Mouse (Mus musculus): Measurements from ENCODE around the gene Nomo1. TPM values are rescaled to one million over a fixed set of nuclear protein-coding genes. Genes with fewer than 3 reads are reported as not detected.
A peak's percentile ranks its signal among the peaks of the same experiment; 100 is the strongest.

The Nomo1 gene
- 10 to 100 TPM; 53.4 to 57.7 TPM for total RNA-seq (2021)
- long read RNA-seq, experiment 1, full-length matches to known transcripts, result 6 of 18 reads
- long read RNA-seq, experiment 1, partial matches to known transcripts, result 11 of 18 reads
- long read RNA-seq, experiment 1, other reads (novel, unspliced or antisense), result 1 of 18 reads
- long read RNA-seq, experiment 2, full-length matches to known transcripts, result 19 of 49 reads
- long read RNA-seq, experiment 2, partial matches to known transcripts, result 21 of 49 reads
- long read RNA-seq, experiment 2, other reads (novel, unspliced or antisense), result 9 of 49 reads

DNA sequence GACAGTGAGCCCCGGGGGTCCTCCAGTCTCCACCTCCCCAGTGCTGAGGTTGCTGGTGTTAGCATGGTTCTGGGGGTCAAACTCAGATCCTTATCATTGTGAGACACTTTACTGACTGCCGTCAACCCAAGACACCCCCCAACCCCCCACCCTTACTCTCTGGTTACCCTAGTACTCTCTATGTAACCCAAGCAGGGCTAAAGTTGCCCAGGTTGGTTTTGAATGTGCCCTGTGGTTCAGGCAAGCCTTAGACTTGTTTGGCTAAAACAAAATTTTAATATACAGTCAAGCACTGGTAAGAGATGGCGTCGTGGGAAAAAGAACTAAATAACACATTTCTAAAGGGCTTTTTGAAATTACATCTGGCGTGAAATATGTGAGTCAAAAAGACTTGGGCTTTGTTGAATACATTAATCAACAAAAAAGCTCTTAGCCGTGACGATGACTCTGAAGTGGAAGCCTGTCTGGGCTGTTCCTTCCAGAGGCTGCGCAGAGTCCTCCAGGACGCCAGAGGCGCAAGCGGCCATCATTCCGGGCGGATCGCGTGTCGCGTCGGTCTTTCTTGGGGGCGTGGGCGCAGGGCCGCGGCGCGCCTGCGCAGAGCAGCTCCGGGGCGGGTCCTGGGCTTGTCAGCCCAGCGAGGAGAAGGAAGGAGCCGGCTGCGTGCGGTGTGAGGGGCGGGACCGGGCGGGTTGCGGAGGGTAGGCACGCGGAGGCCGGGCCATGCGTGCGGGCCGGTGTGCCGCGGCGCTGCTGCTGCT is at the start of gene Nomo1:
Nomo1 (plus strand) TSS at position 590 of the 761 bp plus-strand sequence.
- DNase-seq (ENCODE audit: low spot score in 2 of 2), result peak; percentile 93 to 94

DNA sequence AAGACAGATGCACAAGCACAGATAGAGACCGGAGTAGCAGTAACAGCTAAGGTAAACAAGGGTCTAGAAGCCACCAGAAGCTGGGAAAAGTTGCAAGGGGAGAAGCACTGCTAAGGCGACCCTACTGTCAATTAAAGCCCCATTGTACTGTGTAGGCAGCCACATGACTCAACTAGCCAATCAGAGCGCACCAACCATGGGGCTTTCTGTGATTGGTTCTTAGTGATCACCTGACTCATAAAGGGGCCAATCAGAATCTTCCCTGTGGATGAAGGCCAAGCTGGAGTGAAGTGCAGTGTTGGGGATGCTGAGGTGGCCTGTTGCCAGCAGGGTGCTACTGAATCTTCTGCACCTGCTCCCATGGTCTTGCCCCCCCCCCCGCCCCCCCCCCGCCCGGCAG is 46.6 kb upstream of the Nomo1 start:
- no peak for DNase-seq (ENCODE audit: low spot score in 2 of 2)

DNA sequence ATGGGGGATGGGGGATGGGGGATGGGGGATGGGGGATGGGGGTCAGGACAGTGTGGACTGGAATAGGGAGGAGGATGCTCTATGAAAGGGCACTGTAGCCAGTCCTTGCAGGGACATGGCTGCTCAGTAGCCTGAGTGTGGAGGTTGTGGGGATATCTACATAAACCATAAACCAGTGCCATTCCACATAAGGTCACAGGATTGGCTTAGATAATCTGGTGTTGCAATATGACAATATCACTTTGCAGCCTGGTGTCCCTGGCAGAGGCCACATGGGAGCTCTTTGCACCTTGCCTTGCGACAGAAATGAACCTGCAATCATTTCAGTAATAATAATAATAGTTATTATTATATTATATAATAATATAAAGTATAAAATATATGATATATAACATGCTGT is 45.2 kb upstream of the Nomo1 start:
- DNase-seq (ENCODE audit: low spot score in 2 of 2), result no peak

DNA sequence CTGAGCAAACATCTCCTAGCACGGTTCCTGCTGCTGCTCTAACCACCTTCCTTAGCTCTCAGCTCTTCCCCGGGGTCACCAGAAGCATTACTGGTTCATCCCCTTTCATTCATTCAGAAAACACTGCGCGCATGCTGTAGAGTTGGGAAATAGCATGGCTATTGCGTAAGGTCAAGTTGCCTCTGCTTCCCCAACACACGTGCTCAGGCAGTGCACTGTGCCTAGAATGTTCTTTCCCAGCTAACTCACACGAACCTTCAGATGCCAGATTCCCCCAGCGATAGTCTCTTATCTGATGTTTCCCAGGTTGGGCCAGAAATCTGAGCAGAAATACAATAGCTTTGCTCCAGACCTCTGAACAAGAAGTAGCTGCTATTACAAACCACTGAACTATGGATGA is 41.0 kb upstream of the Nomo1 start:
- no peak for DNase-seq (ENCODE audit: low spot score in 2 of 2)

DNA sequence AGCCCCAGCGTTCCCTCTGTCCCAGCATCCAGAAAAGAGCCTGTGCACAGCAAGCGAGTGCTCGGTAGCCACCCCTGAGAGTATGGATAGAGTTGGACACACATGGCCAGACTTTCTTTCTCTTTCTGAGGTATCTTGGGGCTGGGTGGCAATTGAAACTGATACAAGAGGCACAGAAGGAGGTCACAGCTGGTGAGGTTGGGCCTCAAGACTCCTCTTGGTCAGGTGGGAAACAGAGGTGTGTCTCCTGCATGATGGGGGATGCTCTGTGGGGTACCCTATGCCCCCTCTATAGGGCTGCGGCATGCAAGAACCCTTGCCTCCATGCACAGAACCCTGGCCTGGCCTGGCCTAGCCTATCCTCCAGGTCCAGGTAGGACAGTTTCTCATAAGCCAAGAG is 32.9 kb upstream of the Nomo1 start:
- no peak for DNase-seq (ENCODE audit: low spot score in 2 of 2)

DNA sequence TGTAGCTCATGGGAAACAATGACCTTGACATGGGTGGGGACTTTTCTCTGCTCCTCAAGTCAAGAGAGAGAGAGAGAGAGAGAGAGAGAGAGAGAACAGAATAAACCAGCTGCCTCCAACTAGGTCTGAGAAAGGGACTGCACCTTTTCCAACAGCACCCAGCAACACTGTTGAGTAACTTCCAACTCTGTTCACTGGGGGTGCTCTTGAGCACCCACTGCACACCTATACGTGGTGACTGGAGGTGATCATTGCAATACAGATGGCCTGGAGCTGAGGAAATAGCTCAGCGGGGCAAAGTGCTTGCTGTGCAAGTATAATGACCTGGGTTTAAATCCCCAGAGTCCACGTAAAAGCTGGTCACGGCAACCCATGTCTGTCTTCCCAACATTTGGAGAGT is 30.8 kb upstream of the Nomo1 start:
- DNase-seq (ENCODE audit: low spot score in 2 of 2), result no peak

DNA sequence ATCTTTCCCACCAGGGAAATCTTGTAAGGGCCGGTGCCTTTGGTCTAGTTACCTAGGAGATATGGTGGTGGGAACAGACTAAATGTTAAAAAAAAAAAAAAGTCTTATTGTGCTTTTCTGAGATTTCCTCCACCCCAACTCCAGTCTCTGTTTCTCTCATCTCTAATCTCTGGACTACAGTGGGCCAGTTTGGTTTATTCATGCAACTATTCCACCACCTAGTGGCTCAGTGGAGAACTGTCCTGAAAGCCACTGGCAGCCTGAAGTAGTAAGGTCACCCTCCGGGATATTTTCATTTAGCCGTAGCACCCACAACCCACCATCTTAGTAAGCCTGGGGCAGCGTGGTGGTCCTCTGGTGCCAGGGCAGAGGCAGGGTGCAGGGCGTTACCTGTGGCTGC is 23.9 kb upstream of the Nomo1 start:
- peak; percentile 22 to 24 for DNase-seq (ENCODE audit: low spot score in 2 of 2)

DNA sequence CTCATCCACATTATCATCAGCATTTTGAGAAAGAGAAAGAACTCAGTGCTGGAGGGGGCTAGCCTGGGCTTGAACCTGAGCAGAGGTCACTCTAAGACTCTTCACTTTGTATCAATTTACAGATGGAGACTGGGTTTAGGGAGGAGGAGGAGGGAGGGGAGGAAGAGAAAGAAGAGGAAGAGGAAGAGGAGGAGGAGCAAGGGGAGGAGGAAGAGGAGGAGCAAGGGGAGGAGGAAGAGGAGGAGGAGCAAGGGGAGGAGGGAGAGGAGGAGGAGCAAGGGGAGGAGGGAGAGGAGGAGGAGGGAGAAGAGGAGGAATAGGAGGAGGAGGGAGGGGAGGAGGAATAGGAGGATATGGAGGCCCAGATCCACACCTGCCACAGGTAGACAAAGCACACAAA is 21.4 kb upstream of the Nomo1 start:
- no peak for DNase-seq (ENCODE audit: low spot score in 2 of 2)

DNA sequence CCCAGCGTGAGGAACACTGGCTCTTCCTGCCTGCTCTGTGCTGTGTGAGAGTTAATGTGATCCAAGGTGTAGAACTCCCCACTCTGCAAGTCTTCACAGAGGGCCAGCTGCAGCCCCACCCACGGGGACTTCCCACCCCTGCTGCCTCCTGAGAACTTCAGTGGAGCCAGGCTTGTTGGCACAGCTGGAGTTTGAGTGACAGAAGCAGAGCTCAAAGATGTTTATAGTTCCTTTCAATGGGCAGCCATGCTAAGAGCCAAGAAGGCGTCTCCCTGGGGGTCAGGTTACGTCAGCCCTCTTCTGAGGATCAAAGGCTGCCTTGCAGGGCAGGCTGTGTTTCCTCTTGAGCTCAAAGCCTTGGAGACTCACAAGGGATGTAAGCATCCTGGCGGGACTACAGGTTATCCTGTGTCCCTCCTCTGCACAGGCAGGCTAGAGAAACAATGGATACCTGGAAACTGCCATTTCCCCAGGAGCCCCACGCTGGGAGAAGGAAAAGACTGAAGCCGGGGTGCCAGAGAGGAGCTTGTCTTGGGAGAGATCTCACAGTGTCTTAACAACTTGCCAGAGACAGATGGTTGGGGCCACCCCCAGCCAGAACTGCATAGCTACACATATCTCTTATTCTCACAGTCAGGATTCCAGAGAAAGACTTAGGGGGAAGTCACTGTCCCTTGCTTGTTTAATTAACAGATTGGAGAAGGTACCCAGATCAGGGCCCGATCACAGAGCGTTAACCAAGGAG is 20.1 kb upstream of the Nomo1 start:
- no peak for DNase-seq (ENCODE audit: low spot score in 2 of 2)

DNA sequence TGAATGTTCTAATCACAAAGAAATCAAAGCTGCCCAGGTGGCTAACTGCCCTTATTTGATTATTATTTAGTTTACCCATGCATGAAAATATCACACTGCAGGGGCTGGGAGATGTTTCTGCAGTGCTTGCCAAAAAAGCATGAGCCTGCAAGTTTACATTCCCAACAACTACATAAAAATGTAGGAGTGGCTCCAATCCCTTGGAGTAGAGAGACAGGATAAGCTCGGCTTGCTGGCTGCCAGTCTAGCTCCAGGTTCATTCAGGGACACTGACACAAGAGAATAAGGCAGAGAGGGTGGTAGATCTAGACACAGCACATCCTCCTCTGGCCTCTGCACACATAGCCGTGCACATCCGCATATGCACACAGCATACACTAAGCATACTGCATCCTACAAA is 13.9 kb upstream of the Nomo1 start:
- no peak for DNase-seq (ENCODE audit: low spot score in 2 of 2)

DNA sequence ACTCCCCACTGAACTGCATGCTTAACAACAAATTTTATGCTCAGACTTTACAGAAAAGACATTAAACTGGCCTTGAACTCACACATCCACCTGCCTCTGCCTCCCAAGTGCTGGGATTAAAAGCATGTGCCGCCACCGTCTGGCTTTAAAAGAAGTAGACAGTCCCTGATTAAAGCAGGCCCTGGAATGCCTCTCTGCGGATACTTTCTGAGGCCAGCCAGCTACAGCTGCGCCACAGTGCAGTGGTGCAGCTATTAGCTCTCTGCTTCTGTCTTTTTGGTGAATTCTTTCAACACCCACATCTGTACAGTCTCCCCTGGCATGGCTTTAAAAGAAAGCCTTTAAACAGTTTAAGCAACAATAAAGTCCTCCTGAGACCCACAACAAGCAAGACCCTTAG is 11.5 kb upstream of the Nomo1 start:
- no peak for DNase-seq (ENCODE audit: low spot score in 2 of 2)

DNA sequence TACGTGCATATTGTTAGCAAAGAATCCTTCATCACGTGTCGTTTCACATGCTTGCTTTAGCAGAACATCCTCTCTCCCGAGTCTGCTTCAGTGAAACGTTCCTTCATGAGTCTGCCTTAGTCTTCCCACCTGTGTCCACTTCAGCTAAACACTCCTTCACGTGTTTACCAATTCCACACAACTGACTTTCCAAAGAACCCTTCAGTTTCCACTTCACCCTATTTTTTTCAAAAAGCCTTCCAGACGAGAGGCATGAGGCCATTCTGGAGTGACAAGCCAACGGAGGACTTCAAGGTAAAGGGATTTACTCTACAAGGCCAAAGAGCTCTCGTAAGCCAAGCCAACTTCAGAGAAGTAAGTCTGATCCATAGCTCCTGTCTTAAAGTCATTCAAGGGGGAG is 8.1 kb upstream of the Nomo1 start:
- no peak for DNase-seq (ENCODE audit: low spot score in 2 of 2)

DNA sequence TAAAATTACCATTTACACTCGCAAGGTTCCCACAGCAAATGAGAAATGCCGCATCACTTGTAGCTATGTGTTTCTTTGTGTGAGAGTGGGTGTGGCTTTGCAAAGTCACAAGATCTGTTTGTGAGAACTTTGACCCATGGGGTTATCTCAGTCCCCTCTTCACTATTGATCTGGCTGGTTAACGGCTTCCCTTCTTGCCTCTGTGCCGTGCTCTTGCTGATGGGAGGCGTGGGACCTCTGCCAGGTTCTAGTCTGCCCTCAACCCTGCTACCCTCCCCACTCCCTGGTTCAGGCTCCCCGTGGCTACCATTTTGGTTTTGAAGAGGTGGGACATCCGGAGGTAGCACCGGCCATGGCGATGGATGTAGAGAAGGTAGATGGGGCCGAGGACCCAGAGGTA is 4.8 kb upstream of the Nomo1 start:
- DNase-seq (ENCODE audit: low spot score in 2 of 2), result no peak

DNA sequence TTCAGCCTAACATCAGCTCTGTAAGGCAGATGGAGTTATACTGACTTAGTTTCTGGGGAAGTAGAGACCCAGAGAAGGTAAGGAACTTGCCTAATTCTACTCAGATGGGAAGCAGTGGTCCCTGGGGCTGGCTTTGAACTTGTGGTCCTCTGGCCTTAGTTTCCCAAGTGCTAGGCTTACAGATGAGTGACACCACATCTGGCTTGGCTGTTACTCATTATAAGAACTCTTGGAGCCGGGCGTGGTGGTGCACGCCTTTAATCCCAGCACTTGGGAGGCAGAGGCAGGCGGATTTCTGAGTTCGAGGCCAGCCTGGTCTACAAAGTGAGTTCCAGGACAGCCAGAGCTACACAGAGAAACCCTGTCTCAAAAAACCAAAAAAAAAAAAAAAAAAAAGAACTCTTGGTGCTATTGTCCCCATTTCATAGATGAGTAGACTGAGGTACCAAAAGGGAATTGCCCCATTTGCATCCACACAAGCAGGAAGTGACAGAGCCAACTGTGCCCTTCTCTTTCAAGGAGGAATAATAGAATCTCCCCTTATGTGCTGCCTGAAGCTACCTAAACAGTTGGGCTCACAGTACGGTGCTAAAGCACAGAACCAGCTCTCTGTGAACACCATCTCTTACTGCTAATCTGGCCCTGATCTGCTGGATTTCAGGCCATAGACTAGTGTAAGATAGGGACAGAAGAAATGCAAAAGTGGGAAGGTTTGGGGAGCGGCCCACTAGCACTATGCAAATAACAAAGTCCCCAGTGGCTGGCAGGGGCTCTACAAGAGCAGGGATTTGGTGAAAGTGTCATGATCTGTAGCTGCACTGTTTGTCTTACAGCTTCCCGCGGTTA is 4.0 kb upstream of the Nomo1 start:
- DNase-seq (ENCODE audit: low spot score in 2 of 2), result no peak

DNA sequence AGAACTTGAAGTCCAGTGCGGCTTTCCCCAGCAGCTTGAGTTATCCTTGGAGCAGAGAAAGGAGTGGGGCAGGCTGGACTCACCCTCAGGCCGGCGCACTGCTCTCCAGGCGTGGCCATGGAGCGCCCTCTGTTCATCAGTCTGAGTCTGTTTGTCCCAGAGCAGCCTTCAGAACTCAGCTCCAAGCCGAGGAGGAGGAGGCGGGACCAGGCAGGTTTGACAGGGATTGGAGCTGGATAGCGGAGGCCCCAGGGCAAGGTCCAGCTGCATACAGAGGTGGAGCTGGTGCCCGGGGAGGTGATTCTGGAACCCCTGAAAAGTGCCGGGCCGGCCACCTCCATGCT is 3.4 kb upstream of the Nomo1 start, which contains the start of gene Abcc6:
Abcc6 (minus strand) TSS at position 158 of the 344 bp plus-strand sequence.
- no peak for DNase-seq (ENCODE audit: low spot score in 2 of 2)

DNA sequence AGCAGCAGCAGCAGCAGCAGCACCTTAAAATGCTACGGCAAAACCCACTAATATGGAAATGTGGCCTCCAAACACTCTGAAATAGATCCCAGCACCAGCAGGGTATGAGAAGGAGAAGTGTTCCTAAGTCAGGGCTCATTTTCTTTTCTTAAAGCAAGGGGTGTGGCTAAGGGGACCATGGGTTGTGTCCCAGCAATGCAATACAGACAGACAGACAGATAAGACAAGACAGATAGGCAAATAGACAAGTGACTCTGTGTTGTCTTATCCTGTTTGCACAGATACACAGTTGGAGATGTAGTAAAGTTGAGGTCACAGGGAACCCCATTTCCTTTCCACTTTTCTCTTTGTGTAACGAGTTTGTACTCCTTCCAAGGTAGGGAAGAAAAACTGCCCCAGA is 2.4 kb upstream of the Nomo1 start:
- no peak for DNase-seq (ENCODE audit: low spot score in 2 of 2)

DNA sequence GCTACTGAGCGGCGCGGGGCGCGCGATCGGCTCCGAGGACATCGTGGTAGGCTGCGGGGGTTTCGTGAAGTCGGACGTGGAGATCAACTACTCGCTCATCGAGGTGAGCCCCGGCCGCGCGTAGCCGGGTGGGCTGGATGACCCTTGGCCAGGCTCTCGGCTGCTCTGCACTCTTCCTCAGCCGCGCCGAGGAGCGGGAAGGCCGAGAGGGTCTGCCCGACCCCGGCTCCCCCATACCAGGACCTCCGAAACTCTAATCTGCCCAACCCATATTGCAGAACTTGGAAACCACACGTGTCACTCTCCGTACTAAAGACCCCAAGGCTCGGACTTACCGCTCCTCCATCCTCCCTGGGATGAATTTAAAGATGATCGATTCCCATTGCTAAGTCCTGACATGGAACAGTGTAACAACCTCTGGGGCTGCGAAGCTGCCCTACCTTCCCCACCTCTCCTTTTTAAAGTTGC is 406 bp downstream of the Nomo1 start:
- DNase-seq (ENCODE audit: low spot score in 2 of 2), result no peak

DNA sequence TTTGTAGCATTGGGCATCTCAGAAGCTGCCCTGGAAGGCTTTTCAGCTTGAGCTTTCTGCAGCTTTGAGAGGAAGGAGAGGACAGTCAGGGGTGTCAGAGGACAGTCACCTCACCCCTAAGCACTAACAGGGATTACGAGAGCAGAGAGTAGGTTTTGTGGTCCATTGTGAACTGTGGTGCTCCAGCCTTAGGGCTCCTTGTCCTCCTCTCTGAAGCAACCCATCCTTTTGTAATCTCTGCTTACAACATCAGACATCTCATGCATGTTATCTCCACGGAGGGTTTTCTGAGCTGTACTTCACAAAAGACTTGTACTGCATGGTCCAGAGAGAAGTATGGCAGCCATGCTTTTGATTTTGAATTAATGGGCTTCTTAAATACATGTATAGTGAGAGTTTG is 1.5 kb downstream of the Nomo1 start:
- DNase-seq (ENCODE audit: low spot score in 2 of 2), result no peak

DNA sequence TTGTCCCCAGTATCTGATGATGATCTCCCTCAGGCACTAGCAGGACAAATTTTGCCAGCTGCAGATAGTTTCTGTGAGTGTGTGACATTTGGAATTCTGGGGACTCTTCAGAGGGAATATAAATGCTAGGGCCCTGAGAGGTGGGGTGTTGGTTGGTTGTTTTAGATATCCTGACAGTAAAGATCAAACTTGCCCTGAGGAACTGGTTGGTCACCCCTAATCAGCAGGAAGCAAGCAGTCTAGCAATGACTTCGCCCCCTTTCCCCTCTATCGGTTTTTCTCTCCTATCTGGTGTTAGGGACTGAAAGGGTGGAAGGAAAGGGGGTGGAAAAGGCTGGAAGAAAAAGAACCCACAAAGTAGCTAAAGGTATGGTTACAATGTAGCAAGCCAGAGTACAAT is 2.0 kb downstream of the Nomo1 start:
- DNase-seq (ENCODE audit: low spot score in 2 of 2), result no peak

DNA sequence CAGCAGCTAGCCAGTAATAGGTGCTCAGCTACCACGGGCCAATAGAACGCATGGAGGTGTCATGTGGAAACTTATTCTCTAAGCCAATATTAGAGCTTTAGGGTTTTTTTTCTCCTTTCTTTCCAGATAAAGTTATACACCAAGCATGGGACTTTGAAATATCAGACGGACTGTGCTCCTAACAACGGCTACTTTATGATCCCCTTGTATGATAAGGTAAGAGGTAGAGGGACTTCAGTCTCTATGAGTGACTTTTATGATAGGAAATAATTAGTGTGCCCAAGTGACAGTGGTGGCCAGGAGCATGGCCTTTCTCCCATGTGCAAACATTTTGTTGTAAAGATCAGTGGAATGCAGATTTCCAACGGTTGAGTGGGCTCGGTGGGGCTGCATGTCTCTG is 3.9 kb downstream of the Nomo1 start:
- no peak for DNase-seq (ENCODE audit: low spot score in 2 of 2)

DNA sequence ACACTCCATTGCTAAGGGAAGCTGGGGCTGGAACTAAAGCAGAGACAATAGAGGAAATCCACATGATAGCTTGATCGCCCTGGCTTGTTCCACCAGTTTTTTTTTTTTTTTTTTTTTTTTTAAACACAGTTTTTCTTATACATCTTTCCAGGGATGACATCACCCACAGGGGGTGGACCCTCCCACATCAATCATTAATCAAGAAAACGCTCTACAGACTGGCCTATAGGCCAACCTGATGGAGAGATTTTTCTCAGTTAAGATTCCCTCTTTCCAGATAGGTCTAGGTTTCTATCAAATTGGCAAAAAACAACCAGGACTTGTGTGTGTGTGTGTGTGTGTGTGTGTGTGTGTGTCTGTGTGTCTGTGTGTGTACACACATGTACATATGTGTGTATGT is 6.4 kb downstream of the Nomo1 start:
- no peak for DNase-seq (ENCODE audit: low spot score in 2 of 2)
